Mouse (Mus musculus) mammary gland, adult 2 months (tissue): ENCODE data around the gene Jchain. TPM values are rescaled to one million over a fixed set of nuclear protein-coding genes. Genes with fewer than 3 reads are reported as not detected.

ENCODE experiments used
- polyA plus RNA-seq: library from polyadenylated mRNA; depleted of rRNA; stranded (reverse); fragments of >200 nt; gene quantifications from 2 replicates; pipeline ENCODE4 v1.2.3, GENCODE M21; 2012; ENCODE audit warnings: low replicate concordance; rRNA removed

The Jchain gene
- polyA plus RNA-seq, result 16.2 and 22.2 TPM in 2 replicates

DNA sequence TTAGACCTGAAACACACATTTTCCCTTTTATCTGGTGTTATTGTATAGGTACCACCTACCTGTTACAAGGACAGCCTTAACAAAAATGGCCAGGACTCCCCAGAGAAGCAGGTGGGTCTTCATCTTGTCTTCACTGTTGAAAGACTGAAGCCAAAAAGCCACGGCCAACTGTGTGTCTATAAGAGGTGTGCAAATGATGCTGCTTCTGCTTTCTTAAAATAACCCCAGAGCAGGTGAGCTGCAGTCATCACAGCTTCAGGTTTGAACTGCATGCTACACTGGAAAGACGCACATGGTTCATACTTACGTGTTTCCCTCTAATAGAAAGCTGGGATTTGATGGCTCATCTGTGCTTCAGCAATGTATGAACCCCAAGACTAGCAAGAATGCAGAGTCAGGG is at the start of gene Jchain:
Jchain (minus strand) TSS at position 235 of the 400 bp plus-strand sequence.

DNA sequence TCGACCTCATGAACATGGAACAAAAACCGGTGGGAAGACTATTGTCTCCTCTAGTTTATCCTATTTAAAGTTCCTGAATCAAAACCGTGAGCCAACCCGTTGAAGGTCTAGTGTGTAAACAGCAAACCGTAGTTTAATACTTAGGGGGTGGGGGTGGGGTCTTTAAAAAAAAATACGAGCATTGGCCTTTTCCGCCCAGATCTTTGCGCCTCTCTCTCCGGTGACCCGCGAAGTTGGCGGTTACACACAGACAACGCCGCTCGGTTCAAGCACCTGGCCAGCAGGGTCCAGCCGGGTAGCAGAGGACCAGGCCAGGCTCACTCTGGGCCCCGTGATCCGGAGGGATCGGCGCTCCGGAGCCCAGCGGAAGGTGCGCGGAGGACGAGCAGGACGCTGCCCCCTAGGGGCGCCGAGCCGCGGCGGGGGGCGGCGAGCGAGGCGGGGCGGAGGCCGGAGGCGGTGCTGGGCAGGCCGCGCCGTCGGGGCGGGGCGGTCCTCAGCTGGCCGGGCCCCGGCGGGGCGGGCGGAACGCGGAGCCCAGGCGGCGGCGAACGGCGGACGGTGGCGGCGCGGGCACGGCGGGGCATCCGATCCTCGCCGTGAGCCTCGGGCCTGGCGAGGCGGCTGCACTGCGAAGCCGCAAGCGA is 36.9 kb upstream of the Jchain start, which contains the start of gene Rufy3:
Rufy3 (plus strand) TSS at position 540 of the 647 bp plus-strand sequence.

DNA sequence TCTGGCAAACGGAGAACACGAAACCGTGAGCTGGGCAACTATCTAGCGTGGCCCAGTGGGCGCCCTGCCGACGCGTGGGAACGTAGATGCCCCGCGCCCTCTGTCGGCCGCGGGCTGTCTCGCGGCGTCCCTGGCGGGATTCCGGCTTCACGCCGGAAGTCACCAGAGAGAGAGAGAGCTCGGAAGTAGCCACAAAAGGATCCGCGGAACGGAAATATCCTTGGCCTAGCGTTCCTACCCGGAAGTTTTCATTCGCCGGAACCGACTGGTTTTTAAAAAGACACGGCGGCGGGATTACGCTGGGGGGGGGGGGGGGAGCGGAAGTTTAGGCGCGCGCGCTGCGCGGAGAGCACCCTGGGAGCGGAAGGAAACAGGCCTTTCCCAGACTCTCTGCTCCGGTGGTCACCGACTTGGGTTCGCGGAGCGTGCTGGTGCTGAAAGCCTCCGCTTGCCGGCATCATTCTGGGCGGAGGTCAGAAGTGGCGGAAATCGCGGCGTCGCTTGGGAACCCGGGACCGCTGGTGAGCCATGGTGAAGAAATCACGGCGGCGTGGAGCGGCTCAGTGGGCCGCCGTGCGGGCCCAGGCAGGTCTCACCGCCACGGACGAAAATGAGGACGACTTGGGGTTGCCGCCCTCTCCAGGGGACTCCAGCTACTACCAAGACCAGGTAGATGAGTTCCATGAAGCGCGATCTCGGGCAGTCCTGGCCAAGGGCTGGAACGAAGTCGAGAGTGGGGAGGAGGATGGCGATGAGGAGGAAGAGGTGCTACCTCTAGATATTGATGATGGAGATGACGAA is 26.6 kb upstream of the Jchain start, which contains the start of gene Utp3:
Utp3 (plus strand) TSS at position 377 of the 801 bp plus-strand sequence.

DNA sequence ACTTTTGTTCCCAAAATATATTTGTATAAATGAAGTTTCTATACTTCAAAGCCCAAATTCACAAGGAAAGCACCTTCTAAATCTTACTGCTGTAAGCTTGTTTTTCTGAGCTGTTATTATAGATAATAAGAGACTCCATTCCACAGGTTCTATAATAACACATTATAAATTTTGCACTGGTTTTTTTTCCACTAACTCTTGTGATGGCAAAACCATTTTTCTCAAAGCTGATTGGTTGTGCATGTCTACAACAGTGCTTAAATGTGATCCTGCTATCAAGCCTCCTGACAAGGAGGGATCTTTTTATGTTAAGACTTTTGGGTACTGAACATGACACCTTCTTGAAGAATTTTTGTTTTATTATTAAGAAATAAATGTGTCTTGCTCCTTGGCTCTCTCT is 40.0 kb downstream of the Jchain start, which contains the start of gene Enam:
Enam (plus strand) TSS at position 301 of the 400 bp plus-strand sequence.

Other genes starting within 250 kb of the Jchain start
- not detected in 2 replicates for gene Prol1, start 210.6 kb downstream of the Jchain start, polyA plus RNA-seq
- not detected in 2 replicates for gene Amtn, start 151.8 kb downstream of the Jchain start, polyA plus RNA-seq
- gene Ambn, start 71.9 kb downstream of the Jchain start, polyA plus RNA-seq, result not detected in 2 replicates
- gene Enam, start 39.9 kb downstream of the Jchain start, polyA plus RNA-seq, result not detected in 2 replicates
- 6.4 and 10.4 TPM in 2 replicates for gene Utp3, start 26.6 kb upstream of the Jchain start, polyA plus RNA-seq
- 4.1 and 5.3 TPM in 2 replicates for gene Rufy3, start 37.1 kb upstream of the Jchain start, polyA plus RNA-seq
- gene Grsf1, start 148.3 kb upstream of the Jchain start, polyA plus RNA-seq, result 20.7 and 35.7 TPM in 2 replicates
- gene Mob1b, start 193.0 kb upstream of the Jchain start, polyA plus RNA-seq, result 2.2 and 4.6 TPM in 2 replicates
- gene Dck, start 237.1 kb upstream of the Jchain start, polyA plus RNA-seq, result 4.5 and 5.5 TPM in 2 replicates